Mouse (Mus musculus) mesoderm, embryonic 11.5 days (tissue): ENCODE data around the gene Epb41l4b.

Experiments used
- DNase-seq: peaks from one replicate; pipeline ENCODE4 v3.0.0-alpha.2; 2012; ENCODE audit warnings: low read depth, low spot score

Epb41l4b gene

DNA sequence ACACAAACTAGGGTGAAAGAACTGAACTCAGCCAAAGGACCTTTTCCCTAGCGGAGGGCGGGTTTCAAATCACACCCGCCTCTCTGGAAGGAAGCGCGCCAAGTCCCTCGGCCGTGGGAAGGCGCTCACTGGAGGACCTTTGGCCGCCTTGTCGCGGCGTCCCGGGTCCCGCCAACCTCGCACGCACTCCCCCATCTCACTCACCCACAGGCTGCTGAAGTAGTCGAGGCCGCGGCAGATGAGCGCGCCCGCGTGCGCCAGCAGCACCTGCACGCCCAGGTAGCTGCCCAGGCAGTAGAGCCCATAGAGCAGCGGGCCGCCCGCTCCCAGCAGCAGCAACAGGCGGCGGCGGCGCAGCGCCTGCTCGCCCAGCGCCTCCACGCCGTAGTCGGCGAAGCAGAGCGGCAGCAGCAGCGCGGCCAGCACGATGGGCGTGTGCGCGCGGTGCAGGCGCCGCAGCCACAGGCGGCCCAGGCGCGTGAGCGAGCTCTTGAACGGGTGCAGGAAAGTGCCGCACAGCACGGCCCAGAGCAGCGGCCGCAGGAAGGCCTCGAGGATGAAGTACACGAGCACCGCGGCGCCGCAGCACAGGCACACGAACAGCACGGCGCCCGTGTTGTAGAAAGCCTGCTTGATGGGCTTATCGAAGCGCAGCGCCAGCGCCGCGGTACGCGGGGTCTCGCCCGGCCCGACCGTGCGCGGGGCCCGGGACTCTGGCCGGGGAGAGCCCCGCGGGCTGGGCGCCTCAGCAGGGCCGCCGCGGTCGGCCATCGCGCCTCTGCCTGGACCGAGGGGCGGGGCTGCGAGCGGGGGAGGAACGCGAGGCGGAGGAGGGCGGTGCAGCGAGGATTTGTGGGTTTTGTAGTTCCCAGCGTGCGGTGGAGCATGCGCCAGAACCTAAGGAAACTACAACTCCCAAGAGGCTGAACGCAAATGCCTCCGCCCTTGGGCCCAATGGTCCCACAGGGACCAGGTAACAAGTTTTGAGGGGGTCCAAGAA is 196.3 kb downstream of the Epb41l4b start, which contains the start of gene Tmem245:
Gene Tmem245 (minus strand): TSS at position 797 of the 1,000 bp plus-strand sequence.
- DNase-seq = peak; percentile 96

DNA sequence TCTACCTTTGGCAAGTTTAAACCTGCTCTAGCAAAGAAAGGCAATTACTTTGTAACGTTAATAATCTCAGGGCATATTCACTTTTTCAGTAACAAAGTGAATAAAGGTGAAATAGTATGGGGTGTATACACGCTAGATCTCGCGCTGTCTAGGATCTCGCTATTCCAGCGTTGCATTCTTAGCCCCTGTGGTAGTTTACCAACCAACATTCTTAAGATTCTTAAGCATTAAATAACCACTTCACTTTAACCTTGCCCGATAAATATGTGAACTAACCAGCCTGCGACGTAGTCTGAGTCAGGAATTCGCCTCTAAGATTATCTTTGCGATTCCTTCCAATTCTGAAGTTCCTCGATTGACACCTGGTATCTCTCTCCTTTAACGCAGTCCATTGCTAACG is 197.1 kb downstream of the Epb41l4b start:
- peak; percentile 61 for DNase-seq

DNA sequence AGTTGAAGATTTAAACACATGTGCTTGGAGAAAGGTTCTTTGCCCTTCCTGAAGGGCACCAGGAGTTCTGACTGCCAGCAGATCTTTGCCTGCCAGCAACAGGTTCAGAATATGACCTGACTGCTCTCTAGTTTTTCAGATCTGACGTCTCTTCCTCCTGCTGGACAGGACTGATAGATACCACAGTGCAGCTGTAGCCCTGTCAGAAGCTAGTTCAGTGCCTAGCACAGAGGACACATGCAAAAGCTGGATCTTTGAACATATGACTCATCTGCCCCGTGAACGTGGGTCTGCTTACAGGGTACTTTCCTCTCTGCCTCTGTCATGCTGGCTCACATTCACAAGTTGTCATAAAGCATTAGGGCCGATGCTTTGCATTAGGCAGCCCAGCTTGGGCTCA is 199.0 kb downstream of the Epb41l4b start:
- no peak for DNase-seq

DNA sequence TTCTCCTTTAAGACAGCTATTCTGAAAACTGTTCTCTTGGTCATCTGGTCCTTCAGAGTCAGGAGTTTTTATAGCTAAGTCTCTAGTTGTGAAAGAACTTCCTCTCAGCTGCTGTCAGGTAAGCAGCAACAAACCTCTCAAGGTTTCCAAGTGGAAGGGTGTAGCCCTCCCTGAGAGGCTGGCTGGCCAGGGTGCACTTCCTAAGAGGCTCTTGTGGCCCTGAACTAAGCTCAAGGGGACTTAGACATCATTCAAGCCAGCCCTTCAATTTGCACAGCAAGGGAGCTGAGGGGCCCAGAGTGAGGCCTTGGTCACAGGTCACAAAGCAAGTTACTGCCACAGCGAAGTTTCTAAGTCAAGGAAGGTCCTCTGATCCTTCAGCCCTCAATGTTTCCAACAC is 200.0 kb downstream of the Epb41l4b start:
- no peak for DNase-seq

DNA sequence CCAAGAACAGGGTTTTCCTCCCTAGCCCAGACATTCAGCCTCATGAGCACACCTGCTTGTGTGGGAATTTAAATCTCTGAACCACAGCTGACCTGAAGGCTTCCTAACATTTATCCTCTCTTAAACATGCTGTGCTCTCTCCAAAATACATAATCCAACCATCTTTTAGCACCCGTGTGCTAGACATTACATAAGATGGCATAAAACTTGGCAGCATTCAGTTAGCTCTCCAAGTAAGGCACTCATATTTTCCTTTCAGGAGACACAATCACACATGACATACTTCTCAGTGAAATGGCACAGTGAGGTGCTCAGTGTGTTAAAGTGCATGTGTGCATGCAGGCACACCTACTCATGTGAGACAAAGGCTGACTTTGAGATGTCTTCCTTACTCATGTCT is 200.7 kb downstream of the Epb41l4b start:
- no peak for DNase-seq
